Mouse (Mus musculus): ENCODE data around the gene Flywch2. TPM values are rescaled to one million over a fixed set of nuclear protein-coding genes. Genes with fewer than 3 reads are reported as not detected.

The Flywch2 gene
- polyA plus RNA-seq (2012; rRNA removed), result 54.6 and 59.4 TPM in 2 replicates

DNA sequence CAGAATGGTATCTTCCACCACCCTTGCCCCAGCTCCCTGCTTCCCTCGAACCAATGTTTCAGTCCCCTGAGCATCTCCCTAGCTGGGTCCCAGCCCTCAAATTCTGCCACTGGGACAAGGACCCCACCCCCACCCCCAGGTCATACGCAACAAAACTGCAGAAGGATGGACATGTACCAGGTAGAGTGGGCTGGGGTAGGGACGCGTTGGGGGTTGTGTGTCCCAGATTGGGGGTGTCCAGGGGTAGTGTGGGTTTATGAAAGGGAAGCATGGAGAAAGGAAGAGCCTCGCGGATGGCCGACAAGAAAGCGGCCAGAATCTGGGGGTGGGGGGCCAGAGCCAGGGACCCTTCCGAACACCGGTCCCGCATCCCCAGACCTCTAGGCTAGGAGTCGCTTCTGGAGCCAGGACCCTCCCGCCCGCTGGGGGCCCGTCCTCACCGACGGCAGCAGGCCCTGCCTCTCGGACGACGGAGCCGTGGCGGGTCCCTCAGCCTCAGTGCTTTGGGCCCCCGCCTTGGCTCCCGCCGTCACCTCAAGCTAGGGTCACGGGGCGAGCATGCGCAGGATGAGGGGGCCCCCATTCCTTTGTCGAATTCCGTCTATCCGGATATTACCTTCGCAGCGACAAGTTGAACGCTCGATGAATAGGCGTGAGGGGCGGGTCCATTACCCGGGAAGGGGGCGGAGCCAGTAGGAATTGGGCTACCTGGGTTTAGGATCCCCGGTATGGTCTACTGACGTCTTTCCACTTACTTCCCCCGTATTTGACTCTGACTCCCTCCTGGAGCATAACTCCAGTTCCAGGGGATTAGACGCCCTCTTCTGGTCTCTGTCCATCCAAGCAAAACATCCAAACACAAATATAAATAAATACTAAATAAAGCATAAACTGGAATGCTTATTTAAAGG is at the start of gene Flywch2:
Gene Flywch2, minus strand, starts transcription at position 521 of the 911 bp plus-strand sequence.
- peak; percentile 96 for DNase-seq (ENCODE audit: low read depth)
- TF ChIP-seq POLR2A (IDR thresholded peaks at IDR 0.05; ENCODE audit: borderline replicate concordance, extremely low read depth, insufficient read depth, insufficient read length, poor library complexity, severe bottlenecking), result no peak
- TF ChIP-seq CTCF (IDR thresholded peaks at IDR 0.05; ENCODE audit: borderline replicate concordance, extremely low read depth, insufficient read depth, insufficient read length), result no peak

DNA sequence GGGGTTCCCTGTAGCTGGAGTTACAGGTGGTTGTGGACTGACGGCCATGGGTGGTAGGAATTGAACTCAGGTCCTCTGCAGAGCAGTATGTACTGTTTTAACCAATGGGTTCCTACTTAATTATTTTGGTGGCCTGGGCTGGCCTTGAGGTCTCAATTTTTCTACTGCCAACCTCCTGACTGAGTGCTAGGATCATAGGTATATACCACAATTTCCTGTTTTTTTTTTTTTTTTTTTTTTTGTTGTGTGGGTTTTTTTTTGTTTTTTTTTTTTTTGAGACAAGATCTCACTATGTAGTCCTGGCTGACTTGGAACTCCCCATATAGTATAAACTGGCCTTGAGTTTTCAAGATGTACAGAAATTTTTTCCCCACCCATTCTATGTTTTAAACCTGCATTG is 45.3 kb upstream of the Flywch2 start:
- TF ChIP-seq POLR2A (IDR thresholded peaks at IDR 0.05; ENCODE audit: borderline replicate concordance, extremely low read depth, insufficient read depth, insufficient read length, poor library complexity, severe bottlenecking) (no peak), CTCF (IDR thresholded peaks at IDR 0.05; ENCODE audit: borderline replicate concordance, extremely low read depth, insufficient read depth, insufficient read length) (no peak)
- DNase-seq (ENCODE audit: low read depth), result no peak

DNA sequence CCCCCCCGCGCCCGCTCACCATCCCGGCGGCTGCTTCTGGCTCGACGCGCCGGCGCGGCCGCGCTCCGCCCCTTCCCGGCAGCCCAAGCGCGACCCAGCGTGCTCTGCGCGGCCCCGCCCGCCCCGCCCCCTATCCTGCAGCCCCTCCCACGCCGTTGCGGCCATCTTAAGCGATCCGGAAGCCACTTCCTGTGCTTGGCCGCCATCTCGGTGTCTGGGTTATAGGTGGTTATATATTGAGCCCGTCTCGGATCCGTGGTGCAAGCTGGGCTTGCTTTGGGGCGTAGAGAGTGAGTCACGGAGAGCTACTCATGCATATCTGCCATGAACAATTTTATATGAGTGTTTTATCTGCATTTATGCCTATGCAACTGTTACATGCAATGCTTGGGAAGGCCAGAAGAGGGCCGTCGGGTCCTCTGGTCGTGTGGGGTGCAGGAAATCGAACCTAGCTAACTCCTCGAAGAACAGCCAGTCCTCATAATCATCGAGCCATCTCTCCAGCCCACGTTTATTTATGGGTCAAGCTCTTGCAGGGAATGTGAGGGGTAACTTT is 43.3 kb upstream of the Flywch2 start, which contains the start of gene Elob:
Gene Elob, minus strand, starts transcription at position 73 of the 556 bp plus-strand sequence.
- TF ChIP-seq CTCF (IDR thresholded peaks at IDR 0.05; ENCODE audit: borderline replicate concordance, extremely low read depth, insufficient read depth, insufficient read length), result peak; percentile 72
- TF ChIP-seq POLR2A (IDR thresholded peaks at IDR 0.05; ENCODE audit: borderline replicate concordance, extremely low read depth, insufficient read depth, insufficient read length, poor library complexity, severe bottlenecking), result peak; percentile 53; the same call in 1 of the 2 replicates
- DNase-seq (ENCODE audit: low read depth), result peak; percentile 97

DNA sequence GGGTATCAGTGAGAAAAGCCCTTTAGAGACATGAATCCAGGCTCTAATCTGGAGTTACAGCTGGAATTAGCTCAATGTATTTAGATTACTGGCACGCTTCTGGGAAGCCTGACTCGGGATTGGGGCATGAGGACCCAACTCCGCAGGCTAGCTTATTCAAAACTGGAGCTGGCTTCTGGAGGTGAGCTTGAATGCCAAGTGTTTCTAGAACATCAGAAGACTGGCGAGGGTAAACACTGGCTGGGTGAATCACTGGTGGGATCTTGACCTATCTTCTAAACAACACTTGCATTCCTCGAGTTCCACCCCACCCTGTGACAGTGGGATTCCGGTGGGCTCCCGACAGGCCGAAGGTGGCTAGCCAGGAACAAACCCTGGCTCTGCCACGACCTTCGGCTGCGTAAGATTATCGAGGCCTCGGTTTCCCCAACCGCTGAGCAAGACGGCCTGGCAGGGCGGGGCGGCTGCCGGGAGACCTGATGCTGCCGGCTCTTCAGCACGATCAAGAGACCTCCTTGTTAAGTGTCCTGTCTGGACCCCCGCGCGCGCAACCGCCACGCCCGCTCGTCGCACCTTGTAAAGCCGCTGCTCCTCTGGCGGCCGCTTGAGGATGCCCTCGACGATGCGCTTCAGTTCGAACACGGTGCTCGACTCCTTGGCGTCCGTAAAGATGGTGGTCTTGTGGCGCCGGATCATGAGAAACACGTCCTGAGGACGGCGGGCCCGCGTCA is 42.6 kb upstream of the Flywch2 start:
- peak; percentile 75 for DNase-seq (ENCODE audit: low read depth)
- TF ChIP-seq CTCF (IDR thresholded peaks at IDR 0.05; ENCODE audit: borderline replicate concordance, extremely low read depth, insufficient read depth, insufficient read length), result peak; percentile 1; the same call in 1 of the 2 replicates
- TF ChIP-seq POLR2A (IDR thresholded peaks at IDR 0.05; ENCODE audit: borderline replicate concordance, extremely low read depth, insufficient read depth, insufficient read length, poor library complexity, severe bottlenecking), result no peak

DNA sequence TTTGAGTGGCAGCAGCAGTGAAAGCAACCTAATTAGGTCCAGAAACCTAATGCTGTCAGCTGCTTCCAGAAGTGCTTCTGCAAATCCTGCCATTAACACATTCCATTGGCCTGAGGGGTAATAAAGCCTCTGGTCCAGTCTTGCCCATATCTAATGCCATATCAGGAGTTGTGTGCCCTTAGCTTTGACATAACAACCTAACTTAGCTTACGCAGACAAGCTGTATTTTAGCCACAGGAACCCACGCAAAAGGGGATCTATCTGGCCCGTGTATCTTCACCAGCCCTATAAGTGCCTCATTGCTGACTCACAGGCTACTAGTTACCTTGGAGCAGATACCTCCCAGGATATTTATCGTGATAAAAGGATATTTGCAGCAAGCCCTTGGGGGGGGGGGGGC is 39.7 kb upstream of the Flywch2 start:
- DNase-seq (ENCODE audit: low read depth), result no peak
- TF ChIP-seq POLR2A (IDR thresholded peaks at IDR 0.05; ENCODE audit: borderline replicate concordance, extremely low read depth, insufficient read depth, insufficient read length, poor library complexity, severe bottlenecking) (no peak), CTCF (IDR thresholded peaks at IDR 0.05; ENCODE audit: borderline replicate concordance, extremely low read depth, insufficient read depth, insufficient read length) (no peak)

DNA sequence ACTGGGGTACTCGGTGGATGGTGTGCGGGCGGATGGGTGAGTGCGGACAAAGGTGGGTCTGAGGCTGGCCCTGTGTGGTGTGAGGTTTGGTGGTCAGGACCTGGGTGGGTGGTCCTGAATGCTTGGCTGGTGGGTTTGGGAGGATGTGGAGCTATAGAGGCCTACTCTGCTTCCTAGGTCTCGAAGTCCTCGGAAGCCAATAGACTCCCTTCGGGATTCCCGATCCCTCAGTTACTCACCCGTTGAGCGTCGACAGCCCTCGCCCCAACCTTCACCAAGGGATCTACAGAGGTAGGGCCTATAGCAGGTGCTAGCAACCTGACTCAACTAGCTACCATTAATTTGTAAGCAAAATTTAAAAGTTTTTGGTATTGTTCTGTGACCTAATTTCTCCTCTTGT is 37.7 kb upstream of the Flywch2 start:
- no peak for DNase-seq (ENCODE audit: low read depth)
- TF ChIP-seq CTCF (IDR thresholded peaks at IDR 0.05; ENCODE audit: borderline replicate concordance, extremely low read depth, insufficient read depth, insufficient read length), result no peak
- no peak for TF ChIP-seq POLR2A (IDR thresholded peaks at IDR 0.05; ENCODE audit: borderline replicate concordance, extremely low read depth, insufficient read depth, insufficient read length, poor library complexity, severe bottlenecking)

DNA sequence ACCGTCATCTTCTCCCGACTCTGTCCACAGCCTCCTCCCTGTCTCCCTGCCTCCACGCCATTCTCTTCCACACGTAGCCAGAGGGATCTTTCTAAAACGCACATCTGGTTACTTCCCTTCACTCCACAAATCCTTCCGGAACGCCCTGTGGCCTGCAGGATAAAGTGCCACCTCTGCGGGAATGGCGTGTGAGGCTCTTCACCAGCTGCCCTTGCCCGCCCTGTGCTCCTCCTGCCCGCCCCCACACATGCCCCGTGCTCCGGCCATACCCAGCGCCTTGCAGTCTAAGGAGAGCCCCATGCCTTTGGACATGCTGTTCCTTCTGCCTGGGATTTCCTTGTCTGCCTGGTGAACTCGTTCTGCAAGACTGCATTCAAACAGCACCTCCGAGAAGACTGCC is 37.1 kb upstream of the Flywch2 start:
- DNase-seq (ENCODE audit: low read depth), result no peak
- TF ChIP-seq CTCF (IDR thresholded peaks at IDR 0.05; ENCODE audit: borderline replicate concordance, extremely low read depth, insufficient read depth, insufficient read length), result no peak
- TF ChIP-seq POLR2A (IDR thresholded peaks at IDR 0.05; ENCODE audit: borderline replicate concordance, extremely low read depth, insufficient read depth, insufficient read length, poor library complexity, severe bottlenecking), result no peak

DNA sequence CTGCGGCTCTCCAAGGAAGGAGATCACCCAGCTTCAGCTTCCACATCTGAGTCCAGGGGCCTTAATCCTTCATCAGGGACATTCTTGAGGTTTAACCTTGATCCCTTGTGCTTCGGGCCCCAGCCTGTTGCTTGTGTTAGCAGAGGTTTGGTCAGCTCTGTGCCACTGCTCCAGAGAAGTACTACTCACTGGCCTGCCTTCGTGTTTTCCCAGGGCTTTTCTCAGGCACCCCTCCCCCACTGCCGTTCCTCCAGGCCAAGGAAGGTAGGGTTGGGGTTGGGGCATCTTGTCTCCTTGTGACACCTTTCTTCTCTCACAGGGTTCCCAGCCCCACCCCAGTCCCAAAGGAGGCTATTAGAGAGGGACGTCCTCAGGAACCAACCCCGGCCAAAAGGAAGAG is 36.2 kb upstream of the Flywch2 start:
- no peak for DNase-seq (ENCODE audit: low read depth)
- TF ChIP-seq CTCF (IDR thresholded peaks at IDR 0.05; ENCODE audit: borderline replicate concordance, extremely low read depth, insufficient read depth, insufficient read length), result no peak
- TF ChIP-seq POLR2A (IDR thresholded peaks at IDR 0.05; ENCODE audit: borderline replicate concordance, extremely low read depth, insufficient read depth, insufficient read length, poor library complexity, severe bottlenecking), result no peak

DNA sequence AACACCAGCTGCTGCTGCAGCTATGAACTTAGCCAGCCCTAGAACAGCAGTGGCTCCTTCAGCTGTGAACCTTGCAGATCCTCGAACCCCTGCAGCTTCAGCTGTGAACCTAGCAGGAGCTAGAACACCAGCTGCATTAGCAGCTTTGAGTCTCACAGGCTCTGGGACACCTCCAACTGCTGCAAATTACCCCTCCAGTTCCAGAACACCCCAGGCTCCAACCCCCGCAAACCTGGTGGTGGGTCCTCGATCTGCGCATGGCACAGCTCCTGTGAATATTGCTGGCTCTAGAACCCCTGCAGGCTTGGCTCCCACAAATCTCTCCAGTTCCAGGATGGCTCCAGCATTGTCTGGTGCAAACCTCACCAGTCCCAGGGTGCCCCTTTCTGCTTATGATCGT is 34.9 kb upstream of the Flywch2 start:
- no peak for TF ChIP-seq POLR2A (IDR thresholded peaks at IDR 0.05; ENCODE audit: borderline replicate concordance, extremely low read depth, insufficient read depth, insufficient read length, poor library complexity, severe bottlenecking)
- TF ChIP-seq CTCF (IDR thresholded peaks at IDR 0.05; ENCODE audit: borderline replicate concordance, extremely low read depth, insufficient read depth, insufficient read length), result no peak
- no peak for DNase-seq (ENCODE audit: low read depth)

DNA sequence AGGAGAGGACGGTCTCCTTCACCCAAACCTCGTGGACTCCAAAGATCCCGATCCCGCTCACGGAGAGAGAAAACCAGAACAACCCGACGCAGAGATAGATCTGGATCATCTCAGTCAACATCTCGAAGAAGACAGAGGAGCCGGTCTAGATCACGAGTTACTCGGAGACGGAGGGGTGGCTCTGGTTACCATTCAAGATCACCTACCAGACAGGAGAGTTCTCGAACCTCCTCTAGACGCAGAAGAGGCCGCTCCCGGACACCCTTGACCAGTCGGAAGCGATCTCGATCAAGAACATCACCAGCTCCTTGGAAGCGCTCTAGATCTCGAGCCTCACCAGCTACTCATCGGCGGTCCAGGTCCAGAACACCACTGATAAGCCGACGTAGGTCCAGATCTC is 33.4 kb upstream of the Flywch2 start:
- DNase-seq (ENCODE audit: low read depth), result no peak
- no peak for TF ChIP-seq POLR2A (IDR thresholded peaks at IDR 0.05; ENCODE audit: borderline replicate concordance, extremely low read depth, insufficient read depth, insufficient read length, poor library complexity, severe bottlenecking)
- TF ChIP-seq CTCF (IDR thresholded peaks at IDR 0.05; ENCODE audit: borderline replicate concordance, extremely low read depth, insufficient read depth, insufficient read length), result no peak

DNA sequence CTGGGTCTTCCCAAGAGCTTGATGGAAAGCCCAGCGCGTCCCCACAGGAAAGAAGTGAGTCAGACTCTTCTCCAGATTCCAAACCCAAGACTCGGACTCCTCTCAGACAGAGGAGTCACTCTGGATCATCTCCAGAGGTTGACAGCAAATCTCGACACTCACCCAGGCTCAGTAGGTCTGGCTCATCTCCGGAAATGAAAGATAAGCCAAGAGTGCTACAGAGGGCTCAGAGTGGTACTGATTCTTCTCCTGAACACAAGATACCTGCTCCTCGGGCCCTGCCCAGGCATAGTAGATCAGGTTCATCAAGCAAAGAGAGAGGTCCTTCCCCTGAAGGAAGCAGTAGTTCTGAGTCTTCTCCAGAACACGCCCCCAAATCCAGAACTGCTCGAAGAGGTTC is 32.7 kb upstream of the Flywch2 start:
- TF ChIP-seq CTCF (IDR thresholded peaks at IDR 0.05; ENCODE audit: borderline replicate concordance, extremely low read depth, insufficient read depth, insufficient read length) (no peak), POLR2A (IDR thresholded peaks at IDR 0.05; ENCODE audit: borderline replicate concordance, extremely low read depth, insufficient read depth, insufficient read length, poor library complexity, severe bottlenecking) (no peak)
- no peak for DNase-seq (ENCODE audit: low read depth)

All from brain, embryonic 14.5 days (tissue).